ENCODE assay signal across 9 mouse cellular contexts in genomic region chr8:70758616-70759561, GRCm38 (mm10). TPM values are rescaled to one million over a fixed set of nuclear protein-coding genes. Genes with fewer than 3 reads are reported as not detected.
DNase-seq lines count a peak whose midpoint lies in the region; ATAC-seq lines count a peak whose summit lies in the region.
"Had no signal": no experiment of that assay in that cellular context is flagged by ENCODE, and none has a peak within 500 bp of the region (broad histone marks: within the 10 kb centered on the region; RNA-seq: fewer than 3 reads in every experiment).

No protein-coding gene starts in this region.

- H3K4me3 ChIP-seq in heart, embryonic 15.5 days: 0 out of 2 replicates have a peak overlapping the region, but pooled peaks have one; percentile 71
- H3K4me3 ChIP-seq in forebrain, embryonic 14.5 days (ENCODE audit: low read depth, low read length): no peak overlapping the region
- H3K4me3 ChIP-seq in liver, embryonic 16.5 days (ENCODE audit: low read depth, low read length): 0 out of 2 replicates have a peak overlapping the region, but pooled peaks have one; percentile 74

- H3K9ac ChIP-seq in heart, embryonic 15.5 days: no peak overlapping the region
- 0 out of 2 replicates have a peak overlapping the region, but pooled peaks have one; percentile 13 for H3K9ac ChIP-seq in forebrain, embryonic 14.5 days (ENCODE audit: low read length)
- H3K9ac ChIP-seq in liver, embryonic 16.5 days (ENCODE audit: low read depth, low read length): no peak overlapping the region

- peak overlapping the region; percentile 94; the same call in 1 of the 2 replicates for H3K4me2 ChIP-seq in heart, embryonic 15.5 days
- 0 out of 2 replicates have a peak overlapping the region, but pooled peaks have one; percentile 100 for H3K4me2 ChIP-seq in forebrain, embryonic 14.5 days (ENCODE audit: low read length)
- peak overlapping the region; percentile 99 for H3K4me2 ChIP-seq in liver, embryonic 16.5 days (ENCODE audit: low read depth, low read length)

- intact Hi-C loops in heart, postnatal 25 days (cut with DNase I): loop anchor here (5.0 kb wide), 1 partner anchor 147 kb away; no protein-coding TSS in a partner anchor

- 62% methylated on average over 19 of the region's 19 CpGs for WGBS in heart, embryonic 15.5 days
- WGBS in forebrain, embryonic 14.5 days: 69% methylated on average over 18 of the region's 19 CpGs
- WGBS in liver, embryonic 16.5 days (ENCODE audit: insufficient replicate concordance): 70% methylated on average over 19 of the region's 19 CpGs

- no peaks in the 10 kb centered on the region for H3K27me3 ChIP-seq in heart, embryonic 15.5 days
- H3K27me3 ChIP-seq in forebrain, embryonic 14.5 days (replicated peaks; ENCODE audit: control insufficient read depth, insufficient read depth, low read length): no peaks in the 10 kb centered on the region
- H3K27me3 ChIP-seq in liver, embryonic 16.5 days (ENCODE audit: control insufficient read depth, insufficient read depth, low read depth, low read length): no peaks in the 10 kb centered on the region

- no peaks in the 10 kb centered on the region for H3K9me3 ChIP-seq in heart, embryonic 15.5 days (replicated peaks)
- H3K9me3 ChIP-seq in forebrain, embryonic 14.5 days (replicated peaks; ENCODE audit: control insufficient read depth, low read length): no peaks in the 10 kb centered on the region
- H3K9me3 ChIP-seq in liver, embryonic 16.5 days (replicated peaks; ENCODE audit: control insufficient read depth, low read length): no peaks in the 10 kb centered on the region

- H3K27ac ChIP-seq in heart, embryonic 15.5 days: no peak overlapping the region
- H3K27ac ChIP-seq in forebrain, embryonic 14.5 days (ENCODE audit: low read depth, low read length): peak overlapping the region; percentile 65
- no peak overlapping the region for H3K27ac ChIP-seq in liver, embryonic 16.5 days (ENCODE audit: low read length)

- H3K36me3 ChIP-seq in heart, embryonic 15.5 days: peaks cover 17% of the 10 kb centered on the region; the same call in 1 of the 2 replicates
- H3K36me3 ChIP-seq in forebrain, embryonic 14.5 days (ENCODE audit: control insufficient read depth, insufficient read depth, low read length): peaks cover 27% of the 10 kb centered on the region
- H3K36me3 ChIP-seq in liver, embryonic 16.5 days (ENCODE audit: control insufficient read depth, insufficient read depth): peaks cover 4% of the 10 kb centered on the region; the same call in 1 of the 2 replicates

- DNase-seq in heart, postnatal 25 days (ENCODE audit: low spot score): no peak
- peak; percentile 74 for DNase-seq in 3134 (ENCODE audit: extremely low read depth, insufficient read length, low spot score)
- peak; percentile 84 for DNase-seq in adrenal gland, postnatal 10 days
- DNase-seq in forebrain, embryonic 14.5 days (ENCODE audit: low spot score): no peak
- no peak for DNase-seq in urinary bladder, adult 2 months (ENCODE audit: low spot score)

- peaks cover 43% of the 10 kb centered on the region for H3K4me1 ChIP-seq in heart, embryonic 15.5 days (replicated peaks)
- peaks cover 24% of the 10 kb centered on the region for H3K4me1 ChIP-seq in forebrain, embryonic 14.5 days (ENCODE audit: control insufficient read depth, insufficient read depth, low read length)
- H3K4me1 ChIP-seq in liver, embryonic 16.5 days (ENCODE audit: control insufficient read depth, low read depth, low read length): peaks cover 58% of the 10 kb centered on the region

- ATAC-seq in heart, embryonic 15.5 days (replicated peaks; ENCODE audit: insufficient number of reproducible peaks, insufficient read depth, low FRiP score, low read depth): no peak
- no peak for ATAC-seq in forebrain, embryonic 14.5 days
- no peak for ATAC-seq in liver, embryonic 16.5 days (ENCODE audit: low read depth)
- no peak for ATAC-seq in erythroid progenitor cell, adult 5-6 weeks (replicated peaks; ENCODE audit: low FRiP score, poor library complexity, severe bottlenecking)

RNA-seq across cellular contexts. Expression of gene Mpv17l2, which starts 1.9 kb away (rescaled TPM):
- 43.0 and 45.2 TPM in 2 replicates for polyA plus RNA-seq in heart, embryonic 15.5 days (2015; fragmentation: Nextera tagmentation; extraction: Ambion mirVana)
- total RNA-seq in heart, postnatal 25 days (2021): 10 to 100 TPM; 26.7 to 28.0 TPM
- 100 to 1,000 TPM in 1 of 2 experiments, 10 to 100 TPM in 1; 92.9 to 106 TPM for total RNA-seq in adrenal gland, postnatal 10 days (2021)
- polyA plus RNA-seq in forebrain, embryonic 14.5 days (2014; fragmentation: Nextera tagmentation; extraction: Ambion mirVana): 52.3 and 60.8 TPM in 2 replicates
- polyA plus RNA-seq in liver, embryonic 16.5 days (2015; fragmentation: Nextera tagmentation; extraction: Ambion mirVana): 31.4 and 32.1 TPM in 2 replicates
- total RNA-seq in erythroid progenitor cell, adult 5-6 weeks (2015; ENCODE audit: low replicate concordance): 16.9 and 31.0 TPM in 2 replicates
- total RNA-seq in erythroid progenitor cell, adult 5-6 weeks (2017; ENCODE audit: low replicate concordance): 5.1 and 30.4 TPM in 2 replicates
- 38.2 and 41.9 TPM in 2 replicates for polyA plus RNA-seq in urinary bladder, adult 2 months (2012; rRNA removed)

RNA-seq across cellular contexts. Expression of gene Rab3a, which starts 4.4 kb away (rescaled TPM):
- 21.0 and 25.5 TPM in 2 replicates for polyA plus RNA-seq in heart, embryonic 15.5 days (2015; fragmentation: Nextera tagmentation; extraction: Ambion mirVana)
- total RNA-seq in heart, postnatal 25 days (2021): 10 to 100 TPM; 49.7 to 57.6 TPM
- 10 to 100 TPM; 53.3 to 53.9 TPM for total RNA-seq in adrenal gland, postnatal 10 days (2021)
- polyA plus RNA-seq in forebrain, embryonic 14.5 days (2014; fragmentation: Nextera tagmentation; extraction: Ambion mirVana): 330 and 371 TPM in 2 replicates
- 2.2 and 3.4 TPM in 2 replicates for polyA plus RNA-seq in liver, embryonic 16.5 days (2015; fragmentation: Nextera tagmentation; extraction: Ambion mirVana)
- 7.1 TPM in 1 of 2 replicates, not detected in the other for total RNA-seq in erythroid progenitor cell, adult 5-6 weeks (2015; ENCODE audit: low replicate concordance)
- 2.2 and 4.9 TPM in 2 replicates for total RNA-seq in erythroid progenitor cell, adult 5-6 weeks (2017; ENCODE audit: low replicate concordance)
- 34.1 and 35.3 TPM in 2 replicates for polyA plus RNA-seq in urinary bladder, adult 2 months (2012; rRNA removed)

RNA-seq across cellular contexts. Expression of gene Pik3r2, which starts 17.6 kb away (rescaled TPM):
- 28.0 and 45.8 TPM in 2 replicates for polyA plus RNA-seq in heart, embryonic 15.5 days (2015; fragmentation: Nextera tagmentation; extraction: Ambion mirVana)
- total RNA-seq in heart, postnatal 25 days (2021): 10 to 100 TPM; 21.8 to 25.5 TPM
- total RNA-seq in adrenal gland, postnatal 10 days (2021): 10 to 100 TPM; 37.7 to 46.4 TPM
- 57.9 and 84.9 TPM in 2 replicates for polyA plus RNA-seq in forebrain, embryonic 14.5 days (2014; fragmentation: Nextera tagmentation; extraction: Ambion mirVana)
- polyA plus RNA-seq in liver, embryonic 16.5 days (2015; fragmentation: Nextera tagmentation; extraction: Ambion mirVana): 12.2 and 13.9 TPM in 2 replicates
- 3.8 and 5.4 TPM in 2 replicates for total RNA-seq in erythroid progenitor cell, adult 5-6 weeks (2015; ENCODE audit: low replicate concordance)
- 7.3 and 8.0 TPM in 2 replicates for total RNA-seq in erythroid progenitor cell, adult 5-6 weeks (2017; ENCODE audit: low replicate concordance)
- 57.3 and 66.0 TPM in 2 replicates for polyA plus RNA-seq in urinary bladder, adult 2 months (2012; rRNA removed)

RNA-seq across cellular contexts. Expression of gene Pde4c, which starts 35.4 kb away (rescaled TPM):
- polyA plus RNA-seq in heart, embryonic 15.5 days (2015; fragmentation: Nextera tagmentation; extraction: Ambion mirVana): 0.19 and 0.32 TPM in 2 replicates
- total RNA-seq in heart, postnatal 25 days (2021): 1 to 10 TPM; 2.5 to 3.7 TPM
- total RNA-seq in adrenal gland, postnatal 10 days (2021): 1 to 10 TPM; 2.4 to 2.8 TPM
- not detected in 2 replicates for polyA plus RNA-seq in forebrain, embryonic 14.5 days (2014; fragmentation: Nextera tagmentation; extraction: Ambion mirVana)
- polyA plus RNA-seq in liver, embryonic 16.5 days (2015; fragmentation: Nextera tagmentation; extraction: Ambion mirVana): 1.5 and 2.2 TPM in 2 replicates
- total RNA-seq in erythroid progenitor cell, adult 5-6 weeks (2015; ENCODE audit: low replicate concordance): 0.72 and 0.84 TPM in 2 replicates
- not detected in 2 replicates for total RNA-seq in erythroid progenitor cell, adult 5-6 weeks (2017; ENCODE audit: low replicate concordance)
- polyA plus RNA-seq in urinary bladder, adult 2 months (2012; rRNA removed): 0.54 and 0.59 TPM in 2 replicates

RNA-seq across cellular contexts. Expression of gene Gm3336, which starts 40.5 kb away (rescaled TPM):
- polyA plus RNA-seq in heart, embryonic 15.5 days (2015; fragmentation: Nextera tagmentation; extraction: Ambion mirVana): not detected in 2 replicates
- total RNA-seq in heart, postnatal 25 days (2021): not detected
- not detected for total RNA-seq in adrenal gland, postnatal 10 days (2021)
- polyA plus RNA-seq in forebrain, embryonic 14.5 days (2014; fragmentation: Nextera tagmentation; extraction: Ambion mirVana): not detected in 2 replicates
- polyA plus RNA-seq in liver, embryonic 16.5 days (2015; fragmentation: Nextera tagmentation; extraction: Ambion mirVana): 0.40 and 0.47 TPM in 2 replicates
- not detected in 2 replicates for total RNA-seq in erythroid progenitor cell, adult 5-6 weeks (2015; ENCODE audit: low replicate concordance)
- not detected in 2 replicates for total RNA-seq in erythroid progenitor cell, adult 5-6 weeks (2017; ENCODE audit: low replicate concordance)
- polyA plus RNA-seq in urinary bladder, adult 2 months (2012; rRNA removed): 0.46 and 0.56 TPM in 2 replicates
- total RNA-seq: heart, postnatal 36 days had no signal

Comparison
In these comparisons a context has a peak if more than half of its experiments do, and no peak if none do; other contexts are left out.
1. DNase-seq: peak in 3134 (single experiment) and adrenal gland, postnatal 10 days (single experiment); none in heart, postnatal 25 days (single experiment), forebrain, embryonic 14.5 days (single experiment) and urinary bladder, adult 2 months (single experiment).
2. Peak in every context shown above with its lines, with median percentiles within 50 percentile points of each other: H3K4me2 ChIP-seq.